In genomic region chr11:24208951-24209351, GRCm38 (mm10) we compare ENCODE assay signal across 14 mouse cellular contexts.
DNase-seq lines count a peak whose midpoint lies in the region; ATAC-seq and TF ChIP-seq lines count a peak whose summit lies in the region.
"Had no signal": no experiment of that assay in that cellular context is flagged by ENCODE, and none has a peak within 500 bp of the region (broad histone marks: within the 10 kb centered on the region; RNA-seq: fewer than 3 reads in every experiment).

No protein-coding gene starts in this region.

- TF ChIP-seq CTCF in lung, postnatal 0 days (IDR thresholded peaks at IDR 0.05), result no peak

- peaks cover 51% of the 10 kb centered on the region for H3K27me3 ChIP-seq in hindbrain, embryonic 10.5 days (ENCODE audit: insufficient read depth, poor library complexity, severe bottlenecking)
- no peaks in the 10 kb centered on the region for H3K27me3 ChIP-seq in hindbrain, embryonic 14.5 days (ENCODE audit: control insufficient read depth, insufficient read depth, low read length)
- no peaks in the 10 kb centered on the region for H3K27me3 ChIP-seq in lung, postnatal 0 days (replicated peaks; ENCODE audit: insufficient read depth, low read length)
- H3K27me3 ChIP-seq in embryonic facial prominence, embryonic 11.5 days (ENCODE audit: control insufficient read depth, insufficient read depth, low read length), result no peaks in the 10 kb centered on the region
- H3K27me3 ChIP-seq: embryonic facial prominence, embryonic 12.5 days; neural tube, embryonic 15.5 days had no signal

- peak; percentile 48 for DNase-seq in hindbrain, embryonic 10.5 days (ENCODE audit: low spot score)
- DNase-seq in hindbrain, embryonic 14.5 days (ENCODE audit: low spot score), result no peak
- peak; percentile 47 for DNase-seq in lung, postnatal 0 days (ENCODE audit: low spot score)
- no peak for DNase-seq in lung, postnatal 25 days (ENCODE audit: low spot score)
- peak; percentile 53 for DNase-seq in embryonic facial prominence, embryonic 11.5 days (ENCODE audit: low spot score)
- DNase-seq in yolk sac, embryonic 10.5 days (ENCODE audit: low spot score), result peak; percentile 65
- DNase-seq in adrenal gland, adult (ENCODE audit: inconsistent age in 2 of 2, low spot score in 1 of 2), result no peak
- no peak for DNase-seq in spleen, postnatal 36 days (ENCODE audit: low spot score in 2 of 2)
- DNase-seq: B cell, adult 2 months; cerebellum, adult 8-10 months; thymus, adult 18-20 months had no signal

- peaks cover 28% of the 10 kb centered on the region for H3K4me1 ChIP-seq in hindbrain, embryonic 10.5 days (replicated peaks)
- no peaks in the 10 kb centered on the region for H3K4me1 ChIP-seq in hindbrain, embryonic 14.5 days (replicated peaks; ENCODE audit: control insufficient read depth, insufficient read depth, low read length)
- no peaks in the 10 kb centered on the region for H3K4me1 ChIP-seq in lung, postnatal 0 days (ENCODE audit: insufficient read depth, low read depth, low read length)
- H3K4me1 ChIP-seq in embryonic facial prominence, embryonic 11.5 days (ENCODE audit: control insufficient read depth, insufficient read depth, low read length), result no peaks in the 10 kb centered on the region; the same call in 1 of the 2 replicates
- H3K4me1 ChIP-seq: neural tube, embryonic 15.5 days had no signal

- no peak overlapping the region for H3K9ac ChIP-seq in hindbrain, embryonic 14.5 days
- H3K9ac ChIP-seq in lung, postnatal 0 days (replicated peaks; ENCODE audit: low read depth), result no peak overlapping the region
- no peak overlapping the region for H3K9ac ChIP-seq in embryonic facial prominence, embryonic 11.5 days (replicated peaks; ENCODE audit: low read length)
- H3K9ac ChIP-seq: embryonic facial prominence, embryonic 12.5 days; neural tube, embryonic 15.5 days had no signal

- H3K36me3 ChIP-seq in hindbrain, embryonic 10.5 days, result no peaks in the 10 kb centered on the region
- no peaks in the 10 kb centered on the region for H3K36me3 ChIP-seq in hindbrain, embryonic 14.5 days (replicated peaks; ENCODE audit: control insufficient read depth, insufficient read depth)
- no peaks in the 10 kb centered on the region for H3K36me3 ChIP-seq in lung, postnatal 0 days (ENCODE audit: insufficient read depth, low read length)
- H3K36me3 ChIP-seq in embryonic facial prominence, embryonic 11.5 days (replicated peaks; ENCODE audit: control insufficient read depth, insufficient read depth, low read depth, low read length), result no peaks in the 10 kb centered on the region
- H3K36me3 ChIP-seq: embryonic facial prominence, embryonic 12.5 days; forebrain, embryonic 10.5 days; neural tube, embryonic 15.5 days had no signal

- H3K4me2 ChIP-seq in hindbrain, embryonic 14.5 days (replicated peaks), result no peak overlapping the region
- no peak overlapping the region for H3K4me2 ChIP-seq in lung, postnatal 0 days (replicated peaks; ENCODE audit: low read depth, low read length)
- H3K4me2 ChIP-seq in embryonic facial prominence, embryonic 11.5 days (ENCODE audit: low read depth, low read length), result no peak overlapping the region
- H3K4me2 ChIP-seq: embryonic facial prominence, embryonic 12.5 days; neural tube, embryonic 15.5 days had no signal

- H3K9me3 ChIP-seq in hindbrain, embryonic 10.5 days, result no peaks in the 10 kb centered on the region
- H3K9me3 ChIP-seq in hindbrain, embryonic 14.5 days (ENCODE audit: control insufficient read depth, low read length), result no peaks in the 10 kb centered on the region
- no peaks in the 10 kb centered on the region for H3K9me3 ChIP-seq in lung, postnatal 0 days (ENCODE audit: low read length)
- H3K9me3 ChIP-seq in embryonic facial prominence, embryonic 11.5 days (replicated peaks; ENCODE audit: control insufficient read depth, low read length), result no peaks in the 10 kb centered on the region
- H3K9me3 ChIP-seq: embryonic facial prominence, embryonic 12.5 days; forebrain, embryonic 10.5 days; neural tube, embryonic 15.5 days had no signal

- no peak overlapping the region for H3K4me3 ChIP-seq in hindbrain, embryonic 10.5 days
- H3K4me3 ChIP-seq in hindbrain, embryonic 14.5 days (replicated peaks; ENCODE audit: low read length), result no peak overlapping the region
- H3K4me3 ChIP-seq in lung, postnatal 0 days (ENCODE audit: low read depth, low read length), result no peak overlapping the region
- no peak overlapping the region for H3K4me3 ChIP-seq in embryonic facial prominence, embryonic 11.5 days (ENCODE audit: low read depth, low read length)
- H3K4me3 ChIP-seq: embryonic facial prominence, embryonic 12.5 days; forebrain, embryonic 10.5 days; neural tube, embryonic 15.5 days had no signal

- no peak for ATAC-seq in hindbrain, embryonic 14.5 days (ENCODE audit: low FRiP score)
- peak; percentile 72 for ATAC-seq in lung, postnatal 0 days
- ATAC-seq in embryonic facial prominence, embryonic 11.5 days (replicated peaks; ENCODE audit: insufficient number of reproducible peaks, low FRiP score, low TSS enrichment, low read depth), result 0 out of 2 replicates have a peak, but pooled peaks have one; percentile 20

- no peak for TF ChIP-seq EP300 in lung, postnatal 0 days (IDR thresholded peaks at IDR 0.05)

- 41% methylated on average over 6 of the region's 6 CpGs for WGBS in hindbrain, embryonic 10.5 days
- 52% methylated on average over 6 of the region's 6 CpGs for WGBS in hindbrain, embryonic 14.5 days
- 37% methylated on average over 6 of the region's 6 CpGs for WGBS in lung, postnatal 0 days
- WGBS in embryonic facial prominence, embryonic 11.5 days, result 34% methylated on average over 6 of the region's 6 CpGs

- peak overlapping the region; percentile 71 for H3K27ac ChIP-seq in hindbrain, embryonic 10.5 days
- H3K27ac ChIP-seq in hindbrain, embryonic 14.5 days, result no peak overlapping the region
- H3K27ac ChIP-seq in lung, postnatal 0 days (ENCODE audit: low read length), result no peak overlapping the region
- H3K27ac ChIP-seq in embryonic facial prominence, embryonic 11.5 days (replicated peaks; ENCODE audit: low read depth, low read length), result no peak overlapping the region
- H3K27ac ChIP-seq: embryonic facial prominence, embryonic 12.5 days; forebrain, embryonic 10.5 days; neural tube, embryonic 15.5 days had no signal

Comparison
In these comparisons a context has a peak if more than half of its experiments do, and no peak if none do; other contexts are left out.
1. DNase-seq: peak in hindbrain, embryonic 10.5 days (single experiment), lung, postnatal 0 days (single experiment), embryonic facial prominence, embryonic 11.5 days (single experiment) and yolk sac, embryonic 10.5 days (single experiment); none in hindbrain, embryonic 14.5 days (single experiment), lung, postnatal 25 days (single experiment), adrenal gland, adult (0 of 2) and spleen, postnatal 36 days (0 of 2).